Mouse (Mus musculus): ENCODE measurements around the gene Car7. TPM values are rescaled to one million over a fixed set of nuclear protein-coding genes. Genes with fewer than 3 reads are reported as not detected.

Car7 gene
- 1.7 TPM for total RNA-seq (2023)

GRCm38 (mm10) chr8:104533971-104534778 lies at the start of gene Car7, which contains the start of gene Nae1:
Gene Car7 (plus strand): TSS chr8:104534689.
Gene Nae1 (minus strand): TSS chr8:104534637.

GRCm38 (mm10) chr8:104509061-104510006 lies 25.2 kb upstream of the Car7 start, which contains the start of gene Terb1:
Gene Terb1 (minus strand): TSS chr8:104509910.

DNA sequence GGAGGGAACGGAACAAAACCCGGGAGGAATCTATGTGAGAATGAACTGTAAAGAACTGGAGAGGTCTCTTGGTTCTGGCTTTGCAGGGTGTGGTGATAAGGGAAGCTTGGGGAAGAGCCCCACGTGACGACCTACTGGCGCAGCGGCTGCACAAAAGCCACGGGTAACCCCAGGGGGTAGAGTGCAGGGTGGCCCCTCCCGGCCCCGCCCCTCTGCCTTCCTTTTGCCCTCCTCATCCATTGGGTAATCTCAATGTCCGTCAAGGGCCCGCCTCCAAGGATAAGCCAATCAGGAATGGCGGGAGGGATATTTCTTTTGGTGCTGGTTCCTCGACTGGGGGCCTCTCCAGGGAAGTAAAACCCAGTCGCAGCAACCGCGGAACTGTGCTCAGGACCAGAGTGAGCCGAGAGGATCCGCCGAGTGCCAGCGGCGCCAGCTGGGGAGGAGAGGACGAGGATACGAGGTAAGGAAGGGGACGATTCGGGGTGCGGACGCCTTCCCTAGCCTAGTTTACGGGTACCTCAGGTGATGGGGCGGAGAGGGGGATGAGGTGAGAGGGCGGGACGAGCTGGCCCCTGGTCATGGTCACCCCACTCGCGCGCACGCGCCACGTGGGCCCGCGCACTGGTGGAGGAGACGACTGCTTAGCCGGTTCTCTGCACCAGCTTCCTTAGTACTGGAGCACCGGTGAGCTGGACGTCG lies 56.8 kb downstream of the Car7 start, which contains the start of gene Pdp2:
Pdp2 (plus strand) TSS at position 319 of the 702 bp plus-strand sequence.

Other genes with a start within 250 kb of the Car7 start
- not detected for gene Cmtm2a, start 241.5 kb upstream of the Car7 start, total RNA-seq (2023)
- not detected for gene Gm45711, start 224.6 kb upstream of the Car7 start, total RNA-seq (2023)
- gene Cmtm1, start 224.5 kb upstream of the Car7 start, total RNA-seq (2023) = not detected
- gene Gm11020, start 213.1 kb upstream of the Car7 start, total RNA-seq (2023) = not detected
- gene Cmtm2b, start 212.5 kb upstream of the Car7 start, total RNA-seq (2023) = not detected
- 14.5 TPM for gene Cmtm3, start 195.3 kb upstream of the Car7 start, total RNA-seq (2023)
- gene Cmtm4, start 138.9 kb upstream of the Car7 start, total RNA-seq (2023) = 2.6 TPM
- 51.6 TPM for gene Dync1li2, start 91.6 kb upstream of the Car7 start, total RNA-seq (2023)
- gene Terb1, start 24.8 kb upstream of the Car7 start, total RNA-seq (2023) = 0.31 TPM
- gene Nae1, start 52 bp upstream of the Car7 start, total RNA-seq (2023) = 32.4 TPM
- 11.0 TPM for gene Pdp2, start 56.8 kb downstream of the Car7 start, total RNA-seq (2023)
- gene Cdh16, start 89.7 kb downstream of the Car7 start, total RNA-seq (2023) = not detected
- 33.6 TPM for gene Rrad, start 96.6 kb downstream of the Car7 start, total RNA-seq (2023)
- 29.1 TPM for gene Ciao2b, start 107.3 kb downstream of the Car7 start, total RNA-seq (2023)
- gene Ces2a, start 199.3 kb downstream of the Car7 start, total RNA-seq (2023) = not detected